Mouse (Mus musculus): ENCODE results near the gene Hba-a1.
"Not testable (repeated sequence)": the region's sequence is repeated elsewhere in the genome, so short reads cannot be mapped to it uniquely, and the experiment has no call there.

Gene Hba-a1

GRCm38 (mm10) chr11:32287493-32287825, 4.1 kb downstream of the Hba-a1 start:
- intact Hi-C loops (cut with DNase I) = loop anchor here (5.0 kb wide), 1 partner anchor 105 kb away; no protein-coding TSS in a partner anchor

- intact Hi-C loops (cut with DNase I) = not testable (repeated sequence)
Measured at GRCm38 (mm10) chr11:32292819-32293218, 9.5 kb downstream of the Hba-a1 start.

- intact Hi-C loops (cut with DNase I) = not testable (repeated sequence)
Measured at GRCm38 (mm10) chr11:32293479-32293878, 10.2 kb downstream of the Hba-a1 start.

- intact Hi-C loops (cut with DNase I) = not testable (repeated sequence)
Measured at GRCm38 (mm10) chr11:32296203-32296602, 12.9 kb downstream of the Hba-a1 start, which contains the start of gene Hba-a2. Hba-a2 (plus strand) TSS chr11:32296489.

GRCm38 (mm10) chr11:32297417-32297816, 14.1 kb downstream of the Hba-a1 start:
- intact Hi-C loops (cut with DNase I) = not testable (repeated sequence)

- intact Hi-C loops (cut with DNase I) = no loop called here
Measured at GRCm38 (mm10) chr11:32297866-32298531, 14.7 kb downstream of the Hba-a1 start.

GRCm38 (mm10) chr11:32298532-32298918, 15.2 kb downstream of the Hba-a1 start:
- intact Hi-C loops (cut with DNase I) = no loop called here

GRCm38 (mm10) chr11:32299865-32300264, 16.6 kb downstream of the Hba-a1 start, which contains the start of gene Hbq1a:
Hbq1a (plus strand) TSS chr11:32300069.
- intact Hi-C loops (cut with DNase I) = not testable (repeated sequence)

- intact Hi-C loops (cut with DNase I) = no loop called here
Measured at GRCm38 (mm10) chr11:32300279-32301267, 17.3 kb downstream of the Hba-a1 start.

GRCm38 (mm10) chr11:32301506-32301905, 18.2 kb downstream of the Hba-a1 start:
- intact Hi-C loops (cut with DNase I) = no loop called here

GRCm38 (mm10) chr11:32302824-32303419, 19.6 kb downstream of the Hba-a1 start:
- intact Hi-C loops (cut with DNase I) = no loop called here

GRCm38 (mm10) chr11:32303455-32303854, 20.1 kb downstream of the Hba-a1 start:
- intact Hi-C loops (cut with DNase I) = no loop called here

- intact Hi-C loops (cut with DNase I) = no loop called here
Measured at GRCm38 (mm10) chr11:32307006-32307405, 23.7 kb downstream of the Hba-a1 start.

- intact Hi-C loops (cut with DNase I) = no loop called here
Measured at GRCm38 (mm10) chr11:32309446-32309845, 26.1 kb downstream of the Hba-a1 start.

GRCm38 (mm10) chr11:32309928-32310327, 26.6 kb downstream of the Hba-a1 start:
- intact Hi-C loops (cut with DNase I) = no loop called here

GRCm38 (mm10) chr11:32316009-32316408, 32.7 kb downstream of the Hba-a1 start:
- intact Hi-C loops (cut with DNase I) = no loop called here

GRCm38 (mm10) chr11:32320507-32321195, 37.3 kb downstream of the Hba-a1 start:
- intact Hi-C loops (cut with DNase I) = loop anchor here (5.0 to 10.0 kb wide), 2 partner anchors 106 to 138 kb away; no protein-coding TSS in a partner anchor

GRCm38 (mm10) chr11:32321196-32321565, 37.9 kb downstream of the Hba-a1 start:
- intact Hi-C loops (cut with DNase I) = loop anchor here (5.0 to 10.0 kb wide), 2 partner anchors 106 to 139 kb away; no protein-coding TSS in a partner anchor

- intact Hi-C loops (cut with DNase I) = loop anchor here (5.0 to 10.0 kb wide), 2 partner anchors 110 to 142 kb away; no protein-coding TSS in a partner anchor
Measured at GRCm38 (mm10) chr11:32324609-32325008, 41.3 kb downstream of the Hba-a1 start.

GRCm38 (mm10) chr11:32331075-32331474, 47.8 kb downstream of the Hba-a1 start:
- intact Hi-C loops (cut with DNase I) = no loop called here

- intact Hi-C loops (cut with DNase I) = no loop called here
Measured at GRCm38 (mm10) chr11:32331861-32332260, 48.5 kb downstream of the Hba-a1 start.
